Mouse (Mus musculus): ENCODE results near the gene Babam2. TPM values are rescaled to one million over a fixed set of nuclear protein-coding genes. Genes with fewer than 3 reads are reported as not detected.

Gene Babam2
- polyA plus RNA-seq, 1 experiment from 2014 or later: 22.1 TPM

DNA sequence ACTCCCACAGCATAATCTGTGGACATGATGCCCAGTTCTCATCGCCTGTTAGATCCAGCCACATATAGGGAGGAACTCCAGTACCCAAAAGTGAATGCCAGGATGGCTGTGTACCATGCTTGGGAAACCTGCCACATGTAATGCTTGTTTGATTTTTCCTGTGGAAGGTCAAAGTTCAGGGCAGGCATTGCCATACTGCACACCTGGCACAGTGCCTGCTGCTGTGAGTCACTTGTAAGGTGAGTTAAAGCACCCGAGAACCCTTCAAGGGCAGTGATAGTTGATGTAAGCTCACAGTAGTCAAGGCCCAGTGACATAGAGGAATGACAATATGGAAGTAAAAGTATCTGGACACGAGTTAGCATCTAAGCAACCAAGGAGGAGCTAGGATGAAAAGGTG is 126.2 kb downstream of the Babam2 start:
- WGBS (ENCODE audit: insufficient replicate concordance): 65% methylated on average over 3 of the region's 3 CpGs
- ATAC-seq (peak; percentile 65), DNase-seq (peak; percentile 38)
- Histone ChIP-seq H3K27me3 (ENCODE audit: insufficient read depth, low read length) (no peaks in the 10 kb centered on the region), H3K4me1 (ENCODE audit: insufficient read depth) (peaks cover 5% of the 10 kb centered on the region; the same call in 1 of the 2 replicates), H3K9ac (replicated peaks) (no peak overlapping the region), H3K4me3 (ENCODE audit: low read depth, low read length) (no peak overlapping the region), H3K36me3 (replicated peaks; ENCODE audit: insufficient read depth, low read length) (no peaks in the 10 kb centered on the region), H3K9me3 (ENCODE audit: low read length) (no peaks in the 10 kb centered on the region), H3K4me2 (ENCODE audit: low read depth, low read length) (no peak overlapping the region), H3K27ac (ENCODE audit: low read depth) (no peak overlapping the region)
- TF ChIP-seq EP300 (IDR thresholded peaks at IDR 0.05; ENCODE audit: low read depth) (no peak), CTCF (IDR thresholded peaks at IDR 0.05; ENCODE audit: low read depth) (no peak)

- Histone ChIP-seq H3K9ac (replicated peaks) (no peak overlapping the region), H3K27me3 (ENCODE audit: insufficient read depth, low read length) (no peaks in the 10 kb centered on the region), H3K36me3 (replicated peaks; ENCODE audit: insufficient read depth, low read length) (no peaks in the 10 kb centered on the region), H3K27ac (ENCODE audit: low read depth) (no peak overlapping the region), H3K4me3 (ENCODE audit: low read depth, low read length) (no peak overlapping the region), H3K4me1 (ENCODE audit: insufficient read depth) (peaks cover 5% of the 10 kb centered on the region; the same call in 1 of the 2 replicates), H3K4me2 (ENCODE audit: low read depth, low read length) (no peak overlapping the region), H3K9me3 (ENCODE audit: low read length) (no peaks in the 10 kb centered on the region)
- TF ChIP-seq CTCF (IDR thresholded peaks at IDR 0.05; ENCODE audit: low read depth) (no peak), EP300 (IDR thresholded peaks at IDR 0.05; ENCODE audit: low read depth) (no peak)
- ATAC-seq (no peak), DNase-seq (no peak)
- 70% methylated on average over 2 of the region's 2 CpGs for WGBS (ENCODE audit: insufficient replicate concordance)
These were observed 126.6 kb downstream of the Babam2 start for GRCm38 (mm10) chr5:31824126-31824525.

DNA sequence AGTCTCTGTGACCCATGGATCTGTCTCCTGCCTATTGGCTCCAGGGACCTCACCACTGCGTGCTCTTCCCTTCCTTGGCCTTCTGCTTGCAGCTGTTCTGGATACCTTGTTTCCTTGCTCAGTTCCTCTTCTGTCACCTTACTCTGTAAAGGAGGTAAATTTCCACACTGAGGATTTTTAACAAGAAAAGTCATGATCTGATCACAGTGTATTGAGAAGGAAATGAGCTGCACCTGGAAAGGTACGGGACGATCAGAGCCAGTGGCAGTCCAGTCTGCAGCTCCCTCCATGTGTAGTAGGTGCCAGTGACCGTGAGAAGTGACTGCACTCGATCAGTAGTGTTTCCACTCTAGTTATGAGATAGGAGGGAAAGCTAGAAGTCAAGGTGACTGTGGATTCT is 129.8 kb downstream of the Babam2 start:
- Histone ChIP-seq H3K4me2 (ENCODE audit: low read depth, low read length) (no peak overlapping the region), H3K27ac (ENCODE audit: low read depth) (no peak overlapping the region), H3K4me3 (ENCODE audit: low read depth, low read length) (no peak overlapping the region), H3K36me3 (replicated peaks; ENCODE audit: insufficient read depth, low read length) (no peaks in the 10 kb centered on the region), H3K27me3 (ENCODE audit: insufficient read depth, low read length) (no peaks in the 10 kb centered on the region), H3K9ac (replicated peaks) (no peak overlapping the region), H3K4me1 (ENCODE audit: insufficient read depth) (peaks cover 5% of the 10 kb centered on the region; the same call in 1 of the 2 replicates), H3K9me3 (ENCODE audit: low read length) (no peaks in the 10 kb centered on the region)
- DNase-seq (no peak), ATAC-seq (no peak)
- TF ChIP-seq CTCF (IDR thresholded peaks at IDR 0.05; ENCODE audit: low read depth): no peak
- TF ChIP-seq EP300 (IDR thresholded peaks at IDR 0.05; ENCODE audit: low read depth): no peak
- 84% methylated on average over 5 of the region's 5 CpGs for WGBS (ENCODE audit: insufficient replicate concordance)

DNA sequence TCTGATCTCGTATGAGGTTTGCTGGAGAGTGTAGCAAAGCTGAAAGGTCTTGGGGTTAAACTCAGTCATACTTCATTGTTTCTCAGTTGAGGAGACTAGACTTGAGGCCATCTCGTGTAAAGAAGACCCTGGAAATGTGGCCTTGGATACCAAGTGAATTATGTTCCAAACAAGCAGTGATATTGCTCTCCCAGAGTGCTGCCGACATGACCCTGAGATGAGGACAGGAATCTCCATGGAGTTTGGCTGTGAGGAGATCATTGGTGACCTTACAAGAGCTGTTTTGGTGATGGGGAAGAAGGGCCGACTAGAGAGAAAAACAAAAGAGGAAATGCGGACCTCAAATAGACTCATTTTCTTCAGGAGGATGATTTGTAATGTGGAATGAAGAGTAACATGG is 130.4 kb downstream of the Babam2 start:
- H3K9me3 ChIP-seq (ENCODE audit: low read length): no peaks in the 10 kb centered on the region
- peaks cover 5% of the 10 kb centered on the region; the same call in 1 of the 2 replicates for H3K4me1 ChIP-seq (ENCODE audit: insufficient read depth)
- no peaks in the 10 kb centered on the region for H3K36me3 ChIP-seq (replicated peaks; ENCODE audit: insufficient read depth, low read length)
- TF ChIP-seq EP300 (IDR thresholded peaks at IDR 0.05; ENCODE audit: low read depth): no peak
- no peak for TF ChIP-seq CTCF (IDR thresholded peaks at IDR 0.05; ENCODE audit: low read depth)
- no peak overlapping the region for H3K9ac ChIP-seq (replicated peaks)
- ATAC-seq (no peak), DNase-seq (no peak)
- H3K4me2 ChIP-seq (ENCODE audit: low read depth, low read length): no peak overlapping the region
- H3K27me3 ChIP-seq (ENCODE audit: insufficient read depth, low read length): no peaks in the 10 kb centered on the region
- H3K4me3 ChIP-seq (ENCODE audit: low read depth, low read length): no peak overlapping the region
- H3K27ac ChIP-seq (ENCODE audit: low read depth): no peak overlapping the region
- 80% methylated on average over 5 of the region's 5 CpGs for WGBS (ENCODE audit: insufficient replicate concordance)

DNA sequence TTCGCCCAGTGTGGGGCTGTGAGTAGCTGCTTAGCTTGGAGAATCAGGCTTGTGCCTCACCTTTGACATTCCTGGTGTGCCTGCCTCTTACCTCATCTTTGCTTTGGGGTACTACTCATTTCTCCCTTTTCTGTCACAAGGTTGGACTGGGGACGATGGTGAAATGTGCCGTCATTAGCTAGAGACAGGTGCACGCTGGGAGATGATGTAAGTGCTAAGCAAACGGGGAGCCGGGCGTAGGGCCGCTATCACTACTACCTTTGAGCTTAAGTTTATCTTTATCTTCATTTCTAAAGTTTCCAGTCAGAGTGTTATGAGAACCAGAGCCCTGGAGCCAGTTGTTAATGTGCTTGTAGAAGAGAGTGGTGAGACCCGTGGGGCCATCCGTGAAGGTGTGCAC is 131.3 kb downstream of the Babam2 start:
- WGBS (ENCODE audit: insufficient replicate concordance): 72% methylated on average over 10 of the region's 10 CpGs
- Histone ChIP-seq H3K36me3 (replicated peaks; ENCODE audit: insufficient read depth, low read length) (no peaks in the 10 kb centered on the region), H3K9ac (replicated peaks) (no peak overlapping the region), H3K27ac (ENCODE audit: low read depth) (no peak overlapping the region), H3K4me3 (ENCODE audit: low read depth, low read length) (no peak overlapping the region), H3K4me1 (ENCODE audit: insufficient read depth) (0 out of 2 replicates have a peak, but pooled peaks cover under 1% of the 10 kb centered on the region), H3K9me3 (ENCODE audit: low read length) (no peaks in the 10 kb centered on the region), H3K4me2 (ENCODE audit: low read depth, low read length) (no peak overlapping the region), H3K27me3 (ENCODE audit: insufficient read depth, low read length) (no peaks in the 10 kb centered on the region)
- ATAC-seq: peak; percentile 49; the same call in 1 of the 2 replicates
- TF ChIP-seq CTCF (IDR thresholded peaks at IDR 0.05; ENCODE audit: low read depth): no peak
- TF ChIP-seq EP300 (IDR thresholded peaks at IDR 0.05; ENCODE audit: low read depth): no peak
- DNase-seq: no peak

GRCm38 (mm10) chr5:31829588-31829987 is 132.1 kb downstream of the Babam2 start:
- DNase-seq: no peak
- Histone ChIP-seq H3K9me3 (ENCODE audit: low read length) (peaks cover 2% of the 10 kb centered on the region), H3K9ac (replicated peaks) (no peak overlapping the region), H3K4me2 (ENCODE audit: low read depth, low read length) (no peak overlapping the region), H3K4me3 (ENCODE audit: low read depth, low read length) (no peak overlapping the region), H3K27me3 (ENCODE audit: insufficient read depth, low read length) (no peaks in the 10 kb centered on the region), H3K4me1 (ENCODE audit: insufficient read depth) (no peaks in the 10 kb centered on the region), H3K36me3 (replicated peaks; ENCODE audit: insufficient read depth, low read length) (no peaks in the 10 kb centered on the region), H3K27ac (ENCODE audit: low read depth) (no peak overlapping the region)
- 47% methylated on average over 1 of the region's 1 CpGs for WGBS (ENCODE audit: insufficient replicate concordance)
- TF ChIP-seq EP300 (IDR thresholded peaks at IDR 0.05; ENCODE audit: low read depth) (no peak), CTCF (IDR thresholded peaks at IDR 0.05; ENCODE audit: low read depth) (no peak)
- no peak for ATAC-seq

DNA sequence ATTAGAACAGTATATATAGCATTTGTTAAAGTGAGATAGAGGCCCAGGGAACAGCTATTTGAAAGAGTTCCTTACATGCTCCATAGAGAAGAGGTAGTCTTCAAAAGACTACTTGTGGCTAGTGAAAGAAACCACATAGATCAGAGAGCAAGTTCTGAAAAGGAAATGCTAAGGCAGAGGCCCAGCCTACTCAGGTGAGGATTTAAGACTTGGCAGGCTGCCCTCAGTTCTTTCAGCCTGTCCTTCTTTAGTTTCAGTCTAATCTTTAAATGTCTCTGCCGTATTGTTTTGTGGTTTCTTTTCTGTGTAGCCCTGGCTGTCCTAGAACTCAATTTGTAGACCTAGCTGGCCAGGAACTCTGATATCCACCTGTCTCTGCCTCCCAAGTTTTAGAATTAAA is 134.1 kb downstream of the Babam2 start:
- DNase-seq: no peak
- no peak for TF ChIP-seq CTCF (IDR thresholded peaks at IDR 0.05; ENCODE audit: low read depth)
- no peak for TF ChIP-seq EP300 (IDR thresholded peaks at IDR 0.05; ENCODE audit: low read depth)
- Histone ChIP-seq H3K4me3 (ENCODE audit: low read depth, low read length) (no peak overlapping the region), H3K36me3 (replicated peaks; ENCODE audit: insufficient read depth, low read length) (no peaks in the 10 kb centered on the region), H3K4me2 (ENCODE audit: low read depth, low read length) (no peak overlapping the region), H3K9me3 (ENCODE audit: low read length) (peaks cover 5% of the 10 kb centered on the region), H3K4me1 (ENCODE audit: insufficient read depth) (no peaks in the 10 kb centered on the region), H3K9ac (replicated peaks) (no peak overlapping the region), H3K27ac (ENCODE audit: low read depth) (no peak overlapping the region), H3K27me3 (ENCODE audit: insufficient read depth, low read length) (no peaks in the 10 kb centered on the region)
- 43% methylated on average over 1 of the region's 1 CpGs for WGBS (ENCODE audit: insufficient replicate concordance)
- ATAC-seq: no peak

Measured in liver, postnatal 0 days (tissue).